Mouse (Mus musculus): ENCODE results near the gene Vps52.

Gene Vps52

DNA sequence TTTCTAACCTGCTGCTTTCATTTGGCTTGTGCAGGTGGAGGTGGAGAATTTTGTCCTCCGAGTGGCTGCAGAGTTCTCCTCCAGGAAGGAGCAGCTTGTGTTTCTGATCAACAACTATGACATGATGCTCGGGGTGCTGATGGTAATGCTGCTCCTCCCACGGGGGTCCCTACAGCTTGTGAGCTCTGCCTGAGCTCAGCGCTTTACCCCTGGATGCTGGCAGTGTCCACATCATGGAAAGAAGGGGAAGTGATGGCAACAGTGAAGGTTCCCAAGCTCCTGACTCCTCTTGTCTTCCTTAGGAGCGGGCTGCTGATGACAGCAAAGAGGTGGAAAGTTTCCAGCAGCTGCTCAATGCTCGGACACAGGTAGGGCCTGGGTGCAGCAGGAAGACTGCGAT lies 7.3 kb downstream of the Vps52 start:
- in situ Hi-C loops (cut with MboI, MseI): loop anchor here in 1 of 2 experiments (5.0 kb wide), 1 partner anchor 811 kb away; no protein-coding TSS in a partner anchor

GRCm38 (mm10) chr17:33965082-33965845 lies 9.7 kb downstream of the Vps52 start:
- in situ Hi-C loops (cut with MboI, MseI): no loop called here

DNA sequence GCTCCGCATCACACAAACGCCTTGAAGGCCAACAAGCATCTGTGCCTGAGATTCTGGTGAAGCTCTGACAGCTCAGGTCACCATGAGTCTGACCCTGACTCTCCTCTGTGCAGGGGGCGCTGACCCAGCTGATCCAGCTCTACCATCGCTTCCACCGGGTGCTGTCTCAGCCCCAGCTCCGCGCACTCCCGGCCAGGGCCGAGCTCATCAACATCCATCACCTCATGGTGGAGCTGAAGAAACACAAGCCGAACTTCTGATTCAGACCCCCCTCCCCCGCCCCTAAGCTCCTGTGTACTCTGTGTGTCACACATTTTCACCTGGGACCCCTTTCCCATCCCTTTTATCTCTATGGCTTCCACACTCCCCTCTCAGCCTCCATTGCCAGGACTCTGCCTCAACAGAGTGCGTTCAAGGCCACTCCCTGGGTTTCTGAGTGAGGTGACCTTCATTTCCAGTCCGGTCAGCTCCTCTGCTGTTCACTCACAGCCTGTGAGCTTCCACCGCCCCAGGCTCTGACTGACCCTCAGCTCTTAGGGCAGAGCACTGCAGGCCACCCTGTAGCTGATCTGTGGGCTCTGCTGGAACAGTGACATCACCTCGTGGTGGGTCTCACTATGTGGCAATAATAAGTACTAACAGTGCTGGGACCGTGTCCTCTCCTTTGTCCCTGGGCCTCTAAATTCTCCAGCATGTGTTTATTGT lies 10.4 kb downstream of the Vps52 start:
- in situ Hi-C loops (cut with MboI, MseI): no loop called here

DNA sequence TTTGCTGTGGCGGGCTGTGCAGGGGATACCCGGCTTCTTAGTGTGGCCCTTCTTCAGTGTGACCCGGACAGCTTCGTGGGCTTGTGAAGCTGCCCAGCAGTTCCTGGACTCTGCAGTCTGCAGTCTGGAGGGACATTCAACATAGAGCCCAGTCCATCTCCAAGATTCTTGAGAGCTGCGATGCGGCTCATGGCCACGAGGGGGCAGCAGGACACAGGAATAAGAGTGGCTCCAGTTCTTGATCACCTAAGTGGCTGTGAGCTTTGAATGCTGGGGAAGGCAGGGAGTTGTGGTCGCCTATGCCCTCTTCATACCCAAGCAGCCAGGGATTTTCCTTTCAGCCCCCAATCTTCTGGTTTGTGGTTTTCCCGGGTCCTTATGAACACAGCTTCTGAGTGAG lies 12.9 kb downstream of the Vps52 start:
- in situ Hi-C loops (cut with MboI, MseI): no loop called here

DNA sequence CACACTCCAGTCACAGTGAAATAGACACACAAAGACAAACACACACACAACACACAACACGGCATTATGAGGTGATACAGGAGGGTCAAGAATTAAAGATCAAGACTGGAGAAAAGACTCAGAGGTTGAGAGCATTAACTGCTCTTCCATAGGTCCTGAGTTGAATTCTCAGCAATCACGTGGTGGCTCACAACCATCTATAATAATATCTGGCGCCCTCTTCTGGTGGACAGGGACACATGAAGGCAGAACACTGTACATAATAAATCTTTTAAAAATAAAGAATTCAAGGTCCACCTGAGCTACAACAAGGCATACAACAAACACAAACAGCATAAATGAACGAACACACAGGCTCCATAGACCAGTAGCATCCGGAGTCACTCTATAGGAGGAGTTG lies 13.3 kb downstream of the Vps52 start:
- in situ Hi-C loops (cut with MboI, MseI): no loop called here

DNA sequence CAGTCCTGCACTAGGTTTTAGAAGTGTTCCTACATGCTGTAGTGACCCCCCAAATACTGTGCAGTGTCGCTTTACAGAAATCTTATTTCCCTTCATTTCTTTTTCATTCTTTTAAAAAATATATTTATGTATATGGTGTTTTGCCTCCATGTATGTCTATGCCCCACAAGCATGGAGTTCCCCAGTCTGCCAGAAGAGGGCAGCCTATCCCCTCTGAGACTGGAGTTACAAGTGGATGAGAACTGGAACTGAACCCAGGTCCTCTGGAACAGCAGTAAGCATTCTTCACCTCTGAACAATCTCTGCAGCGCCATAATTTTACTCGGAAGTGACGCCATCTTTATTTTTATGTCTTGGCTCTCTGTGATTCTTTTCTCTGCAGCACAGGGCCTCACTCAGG lies 13.8 kb downstream of the Vps52 start:
- in situ Hi-C loops (cut with MboI, MseI): no loop called here

DNA sequence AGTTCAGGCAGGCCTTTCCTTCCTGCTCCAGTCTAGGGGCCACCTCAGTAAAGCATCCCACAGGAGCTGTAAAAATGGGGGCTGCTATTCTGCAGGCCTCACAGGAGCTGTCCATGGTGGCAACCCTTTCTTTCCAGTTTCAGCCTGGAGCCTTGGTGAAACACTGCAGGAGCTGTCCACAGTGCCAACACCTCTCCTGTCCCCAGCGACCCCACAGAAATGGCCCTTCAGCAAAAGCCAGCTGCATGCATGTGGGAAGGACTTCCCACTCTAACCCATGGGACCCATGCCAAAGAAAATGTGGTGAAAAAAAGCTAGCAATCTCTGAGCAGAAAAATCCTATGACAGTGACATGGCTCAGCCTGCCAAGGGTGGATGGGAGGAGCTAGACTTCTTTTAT lies 17.1 kb downstream of the Vps52 start:
- in situ Hi-C loops (cut with MboI, MseI): no loop called here

GRCm38 (mm10) chr17:33973572-33973971 lies 18.0 kb downstream of the Vps52 start:
- in situ Hi-C loops (cut with MboI, MseI): no loop called here

GRCm38 (mm10) chr17:33977861-33978557 lies 22.4 kb downstream of the Vps52 start:
- in situ Hi-C loops (cut with MboI, MseI): loop anchor here in 1 of 2 experiments (25.0 kb wide), 1 partner anchor 1409 kb away; the partner anchor contains the start of gene H2-Q4

DNA sequence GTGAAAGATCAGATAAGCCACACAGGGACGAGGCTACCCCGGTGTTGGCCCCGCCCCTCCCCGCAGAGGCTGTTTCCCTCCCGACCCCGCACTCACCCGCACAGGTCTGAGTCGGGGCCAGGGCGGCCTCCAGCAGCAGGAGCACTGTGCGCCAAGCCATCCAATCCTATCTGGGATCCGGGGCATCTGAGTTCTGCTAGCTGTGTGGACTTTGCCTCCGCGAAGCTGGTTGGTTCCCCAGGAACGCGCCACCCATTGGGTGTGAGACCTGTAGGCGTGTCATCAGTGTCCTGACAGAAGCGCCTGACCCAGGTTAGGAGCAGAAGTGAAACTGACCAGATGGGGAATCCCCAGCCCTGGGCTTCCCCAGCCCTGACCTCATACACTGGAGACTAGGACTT lies 23.0 kb downstream of the Vps52 start:
- in situ Hi-C loops (cut with MboI, MseI): loop anchor here in 1 of 2 experiments (25.0 kb wide), 1 partner anchor 1409 kb away; the partner anchor contains the start of gene H2-Q4

GRCm38 (mm10) chr17:33979512-33980050 lies 24.0 kb downstream of the Vps52 start:
- in situ Hi-C loops (cut with MboI, MseI): loop anchor here (10.0 to 25.0 kb wide), 2 partner anchors 1408 to 1475 kb away; partner anchors contain the start of gene H2-Q4 (in 1 of the 2)

DNA sequence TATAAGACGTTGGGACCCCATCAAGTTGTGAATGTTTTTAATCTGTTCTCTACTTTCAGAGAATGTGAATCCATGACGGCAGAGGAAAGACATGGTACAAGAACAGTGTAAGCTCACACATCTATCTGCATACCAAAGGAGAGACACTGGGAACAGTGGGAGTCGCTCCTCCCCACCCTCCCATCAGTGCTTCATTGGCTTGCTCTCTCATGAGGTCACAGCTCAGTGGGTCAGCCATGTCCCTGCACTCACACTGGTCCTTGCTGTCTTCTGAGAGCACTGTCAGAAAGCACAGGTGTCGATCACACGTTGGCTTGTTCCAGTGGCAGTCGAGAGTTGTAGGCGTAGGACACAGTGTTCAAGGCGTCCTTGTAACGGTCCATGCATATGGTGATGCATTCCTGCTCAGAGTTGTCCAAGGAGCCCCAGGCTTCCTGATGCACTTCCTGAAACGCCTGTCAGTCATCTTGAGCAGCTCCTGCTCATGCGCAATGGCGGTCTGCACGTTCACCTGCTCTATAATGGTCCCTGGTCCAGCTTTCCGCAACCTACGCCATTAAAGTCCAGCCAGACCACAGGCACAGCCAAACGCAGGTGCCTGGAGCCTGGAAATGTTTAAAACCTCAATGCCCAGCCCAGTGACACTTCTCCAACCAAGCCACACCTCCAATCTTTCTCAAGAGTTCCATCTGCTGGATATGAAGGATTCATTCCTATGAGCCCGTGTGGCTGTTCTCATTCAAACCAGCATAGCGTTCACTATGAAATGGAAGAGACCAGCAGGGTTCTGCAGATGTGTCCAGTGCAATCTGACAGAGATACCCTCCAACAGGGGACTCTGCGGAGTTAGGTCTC lies 24.8 kb downstream of the Vps52 start:
- in situ Hi-C loops (cut with MboI, MseI): loop anchor here (10.0 to 25.0 kb wide), 2 partner anchors 1407 to 1474 kb away; partner anchors contain the start of gene H2-Q4 (in 1 of the 2)

- in situ Hi-C loops (cut with MboI, MseI): loop anchor here (10.0 to 25.0 kb wide), 2 partner anchors 1406 to 1473 kb away; partner anchors contain the start of gene H2-Q4 (in 1 of the 2)
Measured at GRCm38 (mm10) chr17:33981192-33981909, 25.7 kb downstream of the Vps52 start.

- in situ Hi-C loops (cut with MboI, MseI): loop anchor here (10.0 to 25.0 kb wide), 2 partner anchors 1405 to 1473 kb away; partner anchors contain the start of gene H2-Q4 (in 1 of the 2)
Measured at GRCm38 (mm10) chr17:33982136-33982535, 26.5 kb downstream of the Vps52 start.

GRCm38 (mm10) chr17:33991788-33992664 lies 36.4 kb downstream of the Vps52 start:
- in situ Hi-C loops (cut with MboI, MseI): loop anchor here in 1 of 2 experiments (25.0 kb wide), 1 partner anchor 1395 kb away; the partner anchor contains the start of gene H2-Q4

GRCm38 (mm10) chr17:33994959-33995358 lies 39.3 kb downstream of the Vps52 start:
- in situ Hi-C loops (cut with MboI, MseI): loop anchor here in 1 of 2 experiments (5.0 to 25.0 kb wide), 2 partner anchors 1392 to 1477 kb away; partner anchors contain the start of genes H2-Q10 and H2-Q4

GRCm38 (mm10) chr17:33995651-33996050 lies 40.0 kb downstream of the Vps52 start:
- in situ Hi-C loops (cut with MboI, MseI): loop anchor here in 1 of 2 experiments (5.0 to 25.0 kb wide), 2 partner anchors 1392 to 1477 kb away; partner anchors contain the start of genes H2-Q10 and H2-Q4

- in situ Hi-C loops (cut with MboI, MseI): loop anchor here in 1 of 2 experiments (5.0 to 25.0 kb wide), 2 partner anchors 1390 to 1475 kb away; partner anchors contain the start of genes H2-Q10 and H2-Q4
Measured at GRCm38 (mm10) chr17:33997025-33997424, 41.4 kb downstream of the Vps52 start.
